Mouse (Mus musculus) midbrain, postnatal 0 days (tissue): ENCODE measurements around the gene Nsmce4a. TPM values are rescaled to one million over a fixed set of nuclear protein-coding genes. Genes with fewer than 3 reads are reported as not detected.

Experiments used
- ATAC-seq: fragments of 200-750 bp; cut with Nextera tagmentation; 2 replicates; pipeline ENCODE4 v1.8.0; 2017; ENCODE audit warnings: moderate number of reproducible peaks, mild to moderate bottlenecking, moderate TSS enrichment, moderate library complexity; ENCODE audit not compliant: low FRiP score
- DNase-seq: peaks from one replicate; pipeline ENCODE4 v3.0.0-alpha.2; 2015; ENCODE audit warnings: low spot score
- H3K27ac ChIP-seq: fragments of 300-500 bp; sonication (generic); 2 replicates; pipeline ENCODE4 v1.5.1; 2014; ENCODE audit warnings: low read depth, mild to moderate bottlenecking, low read length, mixed read lengths
- H3K27me3 ChIP-seq: fragments of 300-500 bp; sonication (generic); 2 replicates; pipeline ENCODE4 v1.6.1; 2014; ENCODE audit warnings: low read length, control low read depth, mixed read lengths; ENCODE audit not compliant: insufficient read depth
- H3K36me3 ChIP-seq: fragments of 300-500 bp; sonication (generic); 2 replicates; pipeline ENCODE4 v1.6.1; 2014; ENCODE audit warnings: low read length, control low read depth, mixed read lengths; ENCODE audit not compliant: insufficient read depth
- H3K4me1 ChIP-seq: fragments of 300-500 bp; sonication (generic); 2 replicates; pipeline ENCODE4 v1.6.1; 2014; ENCODE audit warnings: mild to moderate bottlenecking, control low read depth, antibody characterized with exemption, low read length, mixed read lengths; ENCODE audit not compliant: insufficient read depth
- H3K4me2 ChIP-seq: fragments of 300-500 bp; sonication (generic); 2 replicates; pipeline ENCODE4 v1.6.1; 2014; ENCODE audit warnings: low read depth, mild to moderate bottlenecking, low read length, mixed read lengths; ENCODE audit not compliant: poor library complexity, severe bottlenecking
- H3K4me3 ChIP-seq: fragments of 300-500 bp; sonication (generic); 2 replicates; pipeline ENCODE4 v1.5.1; 2014; ENCODE audit warnings: low read depth, mild to moderate bottlenecking, low read length, moderate library complexity
- H3K9ac ChIP-seq: fragments of 300-500 bp; sonication (generic); replicated peaks from 2 replicates; pipeline ENCODE4 v1.6.1; 2014; ENCODE audit warnings: mild to moderate bottlenecking, low read length, moderate library complexity, mixed read lengths; ENCODE audit not compliant: poor library complexity, severe bottlenecking
- H3K9me3 ChIP-seq: fragments of 300-500 bp; sonication (generic); 2 replicates; pipeline ENCODE4 v1.6.1; 2016; ENCODE audit warnings: low read length, control low read depth
- CTCF ChIP-seq: IDR thresholded peaks from 2 replicates; pipeline ENCODE4 v1.5.1; 2016; ENCODE audit warnings: antibody characterized with exemption, mild to moderate bottlenecking
- WGBS: fragments of 180-500 bp; shearing (Covaris S2); extraction: QIAGEN DNeasy Blood & Tissue Kit; methylation state at CpG from one replicate; pipeline ENCODE4 v1.1.7; 2014; 5-methylcytosine and 5-hydroxymethylcytosine counted together
- polyA plus RNA-seq: library from polyadenylated mRNA; unstranded; fragments of >200 nt; fragmentation: Nextera tagmentation; extraction: Ambion mirVana; gene quantifications from 2 replicates; pipeline ENCODE4 v1.2.1, GENCODE M21; 2015
- total RNA-seq: library from RNA; depleted of rRNA; stranded (reverse); fragments of >200 nt; gene quantifications from 2 replicates; pipeline ENCODE4 v1.2.3, GENCODE M21; 2014; rRNA removed

The Nsmce4a gene
- 38.7 and 46.1 TPM in 2 replicates for total RNA-seq
- polyA plus RNA-seq = 67.7 and 67.9 TPM in 2 replicates

DNA sequence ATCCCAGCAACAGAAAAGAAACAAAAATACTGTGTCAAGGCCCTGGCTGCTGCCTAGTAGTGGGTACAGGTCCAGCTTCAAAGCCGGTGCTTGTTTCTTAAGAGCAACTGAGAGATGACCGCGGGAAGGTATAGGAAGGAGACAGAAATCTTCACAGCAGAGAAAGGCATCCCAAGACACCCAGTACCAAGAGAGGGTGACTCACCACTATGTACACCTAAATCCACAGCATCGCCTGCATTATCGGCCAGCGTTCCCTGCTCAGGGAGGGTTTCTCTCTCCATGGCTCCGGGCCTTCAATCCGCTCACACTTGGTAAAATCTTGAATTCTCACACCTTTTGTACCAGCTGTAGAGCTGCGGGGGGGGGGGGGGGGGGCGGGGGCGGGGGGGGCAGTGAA lies at the start of gene Nsmce4a:
Gene Nsmce4a (minus strand): TSS at position 298 of the 400 bp plus-strand sequence.
- no peak within 1 kb of the TSS for H3K9ac ChIP-seq
- 68% methylated on average over 9 of the region's 11 CpGs for whole genome bisulfite sequencing
- H3K9me3 ChIP-seq = no peaks in the 10 kb centered on the region
- no peak within 1 kb of the TSS for H3K4me3 ChIP-seq
- TF ChIP-seq CTCF = no peak
- no peaks in the 10 kb centered on the region for H3K36me3 ChIP-seq
- no peaks in the 10 kb centered on the region for H3K4me1 ChIP-seq
- DNase-seq (no peak), ATAC-seq (no peak)
- no peaks in the 10 kb centered on the region for H3K27me3 ChIP-seq
- no peak within 1 kb of the TSS for H3K27ac ChIP-seq
- H3K4me2 ChIP-seq = no peak within 1 kb of the TSS

DNA sequence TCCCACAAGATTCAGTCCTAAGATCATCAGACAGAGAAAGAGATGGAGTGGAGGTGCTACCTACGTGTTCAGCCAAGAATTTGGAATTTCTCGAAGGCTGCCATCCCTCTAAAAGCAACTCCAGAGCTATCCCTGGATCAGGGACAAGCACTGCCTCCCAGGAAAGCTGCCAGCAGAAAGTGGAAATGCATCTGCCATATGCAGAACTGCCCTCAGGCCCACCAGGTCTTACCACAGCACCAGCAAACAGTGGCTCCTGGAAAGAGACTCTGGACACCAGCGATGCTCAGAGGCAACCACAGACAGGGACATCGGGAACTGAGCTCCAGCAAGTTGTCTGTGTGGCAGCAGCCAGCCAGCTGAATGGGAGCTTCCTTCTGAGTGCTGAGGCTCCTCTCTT lies 49.4 kb upstream of the Nsmce4a start:
- no peak overlapping the region for H3K4me3 ChIP-seq
- no peak overlapping the region for H3K27ac ChIP-seq
- no peak overlapping the region for H3K9ac ChIP-seq
- DNase-seq (no peak), ATAC-seq (no peak)
- 82% methylated on average over 4 of the region's 4 CpGs for WGBS
- TF ChIP-seq CTCF = no peak
- no peak overlapping the region for H3K4me2 ChIP-seq
- no peaks in the 10 kb centered on the region for H3K27me3 ChIP-seq
- no peaks in the 10 kb centered on the region for H3K9me3 ChIP-seq
- no peaks in the 10 kb centered on the region for H3K4me1 ChIP-seq
- no peaks in the 10 kb centered on the region for H3K36me3 ChIP-seq

DNA sequence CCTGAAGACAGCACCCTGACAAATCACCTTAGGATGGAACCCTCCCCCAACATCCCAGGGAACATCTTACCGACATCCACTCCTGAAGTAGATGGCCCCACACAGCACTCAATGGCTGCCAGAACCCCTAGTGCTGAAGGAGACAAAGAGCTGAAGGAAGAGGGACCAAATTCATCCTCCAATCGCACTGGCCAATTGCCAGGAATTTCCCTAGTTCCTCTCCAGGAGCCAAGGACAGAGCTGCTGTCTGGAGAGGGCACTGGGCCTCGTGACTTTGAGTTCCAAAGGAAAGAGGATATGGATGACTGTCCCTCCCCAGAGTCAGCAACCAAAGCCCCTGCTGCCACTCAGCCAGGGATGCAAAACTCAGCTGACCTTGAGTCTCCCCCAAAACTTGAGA lies 49.0 kb upstream of the Nsmce4a start:
- Histone ChIP-seq H3K4me2 (no peak overlapping the region), H3K9me3 (no peaks in the 10 kb centered on the region), H3K4me3 (no peak overlapping the region), H3K27ac (no peak overlapping the region), H3K4me1 (no peaks in the 10 kb centered on the region), H3K9ac (no peak overlapping the region), H3K36me3 (no peaks in the 10 kb centered on the region), H3K27me3 (no peaks in the 10 kb centered on the region)
- DNase-seq = no peak
- TF ChIP-seq CTCF = no peak
- WGBS = 61% methylated on average over 3 of the region's 3 CpGs
- no peak for ATAC-seq

DNA sequence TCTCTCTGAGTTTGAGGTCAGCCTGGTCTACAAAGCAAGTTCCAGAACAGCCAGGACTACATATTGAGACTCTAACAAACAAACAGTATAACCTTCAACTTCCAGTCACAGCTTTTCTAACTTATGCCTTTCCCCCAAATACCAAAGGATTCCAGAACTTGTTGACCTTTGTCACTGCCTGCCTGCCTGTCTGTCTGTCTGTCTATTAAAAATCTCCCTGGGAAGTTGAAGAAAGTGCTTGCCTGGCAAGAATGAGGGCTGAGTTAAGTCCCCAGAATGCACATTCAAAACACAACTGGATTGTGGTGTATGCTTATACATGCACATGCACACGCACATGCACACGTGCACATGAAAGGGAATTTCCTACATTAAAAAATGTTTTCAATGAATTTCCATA lies 48.1 kb upstream of the Nsmce4a start:
- Histone ChIP-seq H3K4me3 (no peak overlapping the region), H3K27ac (no peak overlapping the region), H3K4me2 (no peak overlapping the region), H3K9me3 (no peaks in the 10 kb centered on the region), H3K9ac (no peak overlapping the region), H3K36me3 (no peaks in the 10 kb centered on the region), H3K27me3 (no peaks in the 10 kb centered on the region), H3K4me1 (no peaks in the 10 kb centered on the region)
- no peak for TF ChIP-seq CTCF
- DNase-seq (no peak), ATAC-seq (no peak)
- 88% methylated on average over 2 of the region's 2 CpGs for WGBS

DNA sequence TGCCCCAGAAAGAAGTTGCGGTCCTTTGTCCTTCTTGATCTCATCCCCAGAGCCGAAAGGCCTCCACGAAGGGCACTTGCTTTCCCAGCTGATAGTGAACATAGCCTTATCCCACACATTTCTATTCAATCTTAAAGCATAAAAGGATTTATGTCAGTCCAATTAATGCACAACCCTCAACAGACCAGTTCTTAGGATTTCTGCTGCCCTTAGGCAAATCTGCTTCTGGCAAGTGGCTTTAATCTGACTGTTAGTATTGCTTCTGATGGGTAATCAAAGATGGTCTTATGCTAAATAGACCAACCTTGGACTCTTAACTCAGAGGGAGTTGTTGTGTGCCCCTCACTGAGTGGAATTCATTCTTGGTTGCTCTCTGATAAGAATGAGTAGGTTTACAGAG lies 44.7 kb upstream of the Nsmce4a start:
- 40% methylated on average over 3 of the region's 3 CpGs for WGBS
- no peaks in the 10 kb centered on the region for H3K9me3 ChIP-seq
- H3K4me1 ChIP-seq = no peaks in the 10 kb centered on the region
- no peak overlapping the region for H3K4me2 ChIP-seq
- H3K36me3 ChIP-seq = no peaks in the 10 kb centered on the region
- no peak for ATAC-seq
- H3K4me3 ChIP-seq = no peak overlapping the region
- no peak overlapping the region for H3K27ac ChIP-seq
- no peaks in the 10 kb centered on the region for H3K27me3 ChIP-seq
- TF ChIP-seq CTCF = no peak
- no peak for DNase-seq
- H3K9ac ChIP-seq = no peak overlapping the region

DNA sequence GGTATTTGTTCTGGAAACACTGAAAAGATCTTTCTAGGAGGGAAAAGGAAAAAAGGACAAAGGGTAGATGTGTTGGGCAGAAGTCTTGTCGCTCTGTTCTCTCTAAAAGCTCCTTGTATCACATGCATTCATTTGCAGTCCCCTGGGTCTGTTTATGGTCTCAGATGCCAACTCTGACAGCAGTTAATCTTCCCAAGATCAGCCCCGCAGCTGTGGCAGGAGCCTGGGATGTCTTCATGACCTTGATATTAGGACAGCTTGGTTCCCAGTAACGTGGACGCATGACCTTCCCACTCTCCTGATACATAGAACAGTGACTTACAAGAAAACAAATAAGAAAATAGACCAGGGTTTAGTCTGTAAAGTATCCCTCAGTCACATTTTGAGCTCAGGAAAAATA lies 41.1 kb upstream of the Nsmce4a start:
- no peak for ATAC-seq
- Histone ChIP-seq H3K4me1 (no peaks in the 10 kb centered on the region), H3K36me3 (no peaks in the 10 kb centered on the region), H3K4me2 (no peak overlapping the region), H3K9ac (no peak overlapping the region), H3K4me3 (no peak overlapping the region), H3K9me3 (no peaks in the 10 kb centered on the region), H3K27me3 (no peaks in the 10 kb centered on the region), H3K27ac (no peak overlapping the region)
- peak; percentile 22 for DNase-seq
- WGBS = 48% methylated on average over 4 of the region's 4 CpGs
- TF ChIP-seq CTCF = no peak
